ENCODE assay signal across 14 mouse cellular contexts in genomic region chr4:55477210-55477759, GRCm38 (mm10). TPM values are rescaled to one million over a fixed set of nuclear protein-coding genes. Genes with fewer than 3 reads are reported as not detected.
A peak's percentile ranks its signal among the peaks of the same experiment; 100 is the strongest.
DNase-seq lines count a peak whose midpoint lies in the region; ATAC-seq and TF ChIP-seq lines count a peak whose summit lies in the region.
"Had no signal": no experiment of that assay in that cellular context is flagged by ENCODE, and none has a peak within 500 bp of the region (broad histone marks: within the 10 kb centered on the region; RNA-seq: fewer than 3 reads in every experiment).

No protein-coding gene starts in this region.

- TF ChIP-seq POLR2A in ES-Bruce4 (IDR thresholded peaks at IDR 0.05; ENCODE audit: insufficient read depth, low read length) = no peak

- no peak for TF ChIP-seq CTCF in ES-Bruce4 (IDR thresholded peaks at IDR 0.05; ENCODE audit: low read depth, low read length)

- TF ChIP-seq EP300 in ES-Bruce4 (IDR thresholded peaks at IDR 0.05; ENCODE audit: insufficient read depth, low read depth, low read length) = peak; percentile 97

- no peaks in the 10 kb centered on the region for H3K36me3 ChIP-seq in heart, embryonic 16.5 days (ENCODE audit: control insufficient read depth, insufficient read depth)
- H3K36me3 ChIP-seq in heart, embryonic 12.5 days = no peaks in the 10 kb centered on the region
- no peaks in the 10 kb centered on the region for H3K36me3 ChIP-seq in ES-Bruce4 (ENCODE audit: control insufficient read depth, insufficient read depth, low read length, poor library complexity, severe bottlenecking)
- H3K36me3 ChIP-seq in midbrain, embryonic 13.5 days = no peaks in the 10 kb centered on the region
- H3K36me3 ChIP-seq: hindbrain, embryonic 10.5 days; hindbrain, embryonic 13.5 days; intestine, embryonic 15.5 days had no signal

- H3K27ac ChIP-seq in heart, embryonic 16.5 days (ENCODE audit: low read length) = 0 out of 2 replicates have a peak overlapping the region, but pooled peaks have one; percentile 35
- no peak overlapping the region for H3K27ac ChIP-seq in heart, embryonic 12.5 days (ENCODE audit: poor library complexity, severe bottlenecking)
- H3K27ac ChIP-seq in ES-Bruce4 (ENCODE audit: insufficient read depth, low read length) = peak overlapping the region; percentile 99
- H3K27ac ChIP-seq in midbrain, embryonic 13.5 days = no peak overlapping the region
- H3K27ac ChIP-seq: gastrocnemius, adult 2 months; hindbrain, embryonic 10.5 days; hindbrain, embryonic 13.5 days; intestine, embryonic 15.5 days had no signal

- ATAC-seq in heart, embryonic 16.5 days (replicated peaks; ENCODE audit: extremely low read depth, insufficient read depth, low FRiP score) = no peak; the same call in 1 of the 2 replicates
- no peak for ATAC-seq in heart, embryonic 12.5 days (ENCODE audit: insufficient number of reproducible peaks, low FRiP score)
- no peak for ATAC-seq in midbrain, embryonic 13.5 days
- ATAC-seq: forebrain, postnatal 0 days had no signal

- 77% methylated on average over 7 of the region's 7 CpGs for WGBS in heart, embryonic 16.5 days
- 82% methylated on average over 7 of the region's 7 CpGs for WGBS in heart, embryonic 12.5 days
- 88% methylated on average over 7 of the region's 7 CpGs for whole genome bisulfite sequencing in midbrain, embryonic 13.5 days

- no peaks in the 10 kb centered on the region for H3K27me3 ChIP-seq in heart, embryonic 16.5 days (ENCODE audit: control insufficient read depth, insufficient read depth, low read length)
- no peaks in the 10 kb centered on the region for H3K27me3 ChIP-seq in heart, embryonic 12.5 days (replicated peaks)
- no peaks in the 10 kb centered on the region for H3K27me3 ChIP-seq in ES-Bruce4 (ENCODE audit: control insufficient read depth, insufficient read depth, low read length, poor library complexity, severe bottlenecking)
- H3K27me3 ChIP-seq in midbrain, embryonic 13.5 days = no peaks in the 10 kb centered on the region
- H3K27me3 ChIP-seq: CH12.LX; hindbrain, embryonic 13.5 days had no signal

- no peak overlapping the region for H3K9ac ChIP-seq in heart, embryonic 16.5 days (ENCODE audit: low read length)
- no peak overlapping the region for H3K9ac ChIP-seq in heart, embryonic 12.5 days
- H3K9ac ChIP-seq in ES-Bruce4 (ENCODE audit: low read depth, poor library complexity, severe bottlenecking) = peak overlapping the region; percentile 81
- H3K9ac ChIP-seq in midbrain, embryonic 13.5 days (replicated peaks) = no peak overlapping the region
- H3K9ac ChIP-seq: forebrain, postnatal 0 days; hindbrain, embryonic 13.5 days; intestine, embryonic 15.5 days had no signal

- H3K9me3 ChIP-seq in heart, embryonic 16.5 days (replicated peaks; ENCODE audit: control insufficient read depth, low read length) = no peaks in the 10 kb centered on the region
- H3K9me3 ChIP-seq in heart, embryonic 12.5 days (replicated peaks) = no peaks in the 10 kb centered on the region
- H3K9me3 ChIP-seq in ES-Bruce4 (replicated peaks; ENCODE audit: control insufficient read depth, insufficient read depth, low read length, poor library complexity, severe bottlenecking) = no peaks in the 10 kb centered on the region
- no peaks in the 10 kb centered on the region for H3K9me3 ChIP-seq in midbrain, embryonic 13.5 days
- H3K9me3 ChIP-seq: hindbrain, embryonic 10.5 days; hindbrain, embryonic 13.5 days; intestine, embryonic 15.5 days had no signal

- peaks cover 22% of the 10 kb centered on the region for H3K4me1 ChIP-seq in heart, embryonic 16.5 days (ENCODE audit: control insufficient read depth, insufficient read depth, low read length)
- peaks cover 28% of the 10 kb centered on the region for H3K4me1 ChIP-seq in heart, embryonic 12.5 days (replicated peaks)
- peaks cover 17% of the 10 kb centered on the region for H3K4me1 ChIP-seq in ES-Bruce4 (ENCODE audit: control insufficient read depth, insufficient read depth, low read length)
- H3K4me1 ChIP-seq in midbrain, embryonic 13.5 days (replicated peaks) = peaks cover 13% of the 10 kb centered on the region; the same call in 1 of the 2 replicates

- no peak overlapping the region for H3K4me3 ChIP-seq in heart, embryonic 16.5 days (ENCODE audit: low read length)
- no peak overlapping the region for H3K4me3 ChIP-seq in heart, embryonic 12.5 days
- H3K4me3 ChIP-seq in ES-Bruce4 (ENCODE audit: low read depth, low read length) = peak overlapping the region; percentile 10; the same call in 1 of the 2 replicates
- no peak overlapping the region for H3K4me3 ChIP-seq in midbrain, embryonic 13.5 days (replicated peaks)
- H3K4me3 ChIP-seq: gastrocnemius, adult 2 months; hindbrain, embryonic 10.5 days; hindbrain, embryonic 13.5 days; intestine, embryonic 15.5 days had no signal

- H3K4me2 ChIP-seq in heart, embryonic 16.5 days (ENCODE audit: low read depth, low read length) = no peak overlapping the region
- H3K4me2 ChIP-seq in heart, embryonic 12.5 days = no peak overlapping the region
- no peak overlapping the region for H3K4me2 ChIP-seq in midbrain, embryonic 13.5 days (replicated peaks)
- H3K4me2 ChIP-seq: heart, embryonic 11.5 days; hindbrain, embryonic 13.5 days; intestine, embryonic 15.5 days had no signal

- peak; percentile 96 for DNase-seq in R1 (ENCODE audit: low read depth, low spot score)
- no peak for DNase-seq in lung, postnatal 10 days
- DNase-seq: heart, adult 11 months had no signal

RNA-seq across cellular contexts. Expression of gene Klf4, which starts 55.0 kb away (rescaled TPM):
- polyA plus RNA-seq in heart, embryonic 16.5 days (2015; fragmentation: Nextera tagmentation; extraction: Ambion mirVana) = 4.7 and 5.7 TPM in 2 replicates
- 4.3 and 5.4 TPM in 2 replicates for polyA plus RNA-seq in heart, embryonic 12.5 days (2016; fragmentation: Nextera tagmentation; extraction: Ambion mirVana)
- 59.2 and 63.3 TPM in 2 replicates for polyA plus RNA-seq in ES-Bruce4 (2011; ENCODE audit: insufficient read depth, insufficient read length, low read depth, missing spikeins)
- 1.3 and 2.1 TPM in 2 replicates for polyA plus RNA-seq in midbrain, embryonic 13.5 days (2015; fragmentation: Nextera tagmentation; extraction: Ambion mirVana)

Comparison
In these comparisons a context has a peak if more than half of its experiments do, and no peak if none do; other contexts are left out.
1. H3K27ac ChIP-seq: peak in heart, embryonic 16.5 days (single experiment) and ES-Bruce4 (single experiment); none in heart, embryonic 12.5 days (single experiment) and midbrain, embryonic 13.5 days (single experiment).